8 mouse cellular contexts compared by ENCODE assay signal in the genomic region with DNA sequence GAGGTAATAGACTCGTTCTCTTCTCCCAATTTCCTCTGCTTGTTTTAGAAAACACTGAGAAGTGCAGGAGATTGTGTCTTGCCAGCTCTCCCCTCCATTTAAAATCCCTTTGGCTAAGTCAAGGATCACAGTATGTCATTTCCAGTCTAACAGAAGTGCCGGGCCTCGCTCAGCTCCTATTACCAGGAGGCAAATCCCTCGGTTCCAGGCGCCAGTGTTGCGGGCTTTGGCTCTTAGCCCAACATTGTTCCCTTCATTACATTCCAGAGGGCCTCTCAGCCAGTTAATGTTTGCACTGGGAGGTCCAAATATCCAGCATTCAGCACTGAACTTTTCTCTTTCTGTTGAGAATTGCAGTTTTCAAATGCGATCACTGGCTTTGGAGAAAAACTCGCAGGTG.
DNase-seq lines count a peak whose midpoint lies in the region; ATAC-seq lines count a peak whose summit lies in the region.

No protein-coding gene starts in this region.

- WGBS in forebrain, embryonic 16.5 days: 1% methylated on average over 8 of the region's 8 CpGs
- WGBS in hindbrain, embryonic 11.5 days: 23% methylated on average over 8 of the region's 8 CpGs
- WGBS in midbrain, embryonic 13.5 days: 7% methylated on average over 8 of the region's 8 CpGs

- H3K9me3 ChIP-seq in forebrain, embryonic 16.5 days (ENCODE audit: control insufficient read depth, low read length): no peaks in the 10 kb centered on the region
- no peaks in the 10 kb centered on the region for H3K9me3 ChIP-seq in hindbrain, embryonic 11.5 days (ENCODE audit: control insufficient read depth, low read length)
- H3K9me3 ChIP-seq in midbrain, embryonic 13.5 days: no peaks in the 10 kb centered on the region

- H3K4me1 ChIP-seq in forebrain, embryonic 16.5 days (replicated peaks; ENCODE audit: control insufficient read depth, insufficient read depth, low read length): peaks cover 22% of the 10 kb centered on the region
- H3K4me1 ChIP-seq in hindbrain, embryonic 11.5 days (replicated peaks; ENCODE audit: control insufficient read depth, insufficient read depth, low read length): 0 out of 2 replicates have a peak, but pooled peaks cover 3% of the 10 kb centered on the region
- peaks cover 31% of the 10 kb centered on the region for H3K4me1 ChIP-seq in midbrain, embryonic 13.5 days (replicated peaks)

- ATAC-seq in forebrain, embryonic 16.5 days: no peak
- no peak for ATAC-seq in hindbrain, embryonic 11.5 days (ENCODE audit: low FRiP score)
- ATAC-seq in midbrain, embryonic 13.5 days: peak; percentile 70; the same call in 1 of the 2 replicates
- no peak for ATAC-seq in erythroid progenitor cell, adult 5-6 weeks (replicated peaks; ENCODE audit: low FRiP score, poor library complexity, severe bottlenecking)

- peak overlapping the region; percentile 16; the same call in 1 of the 2 replicates for H3K4me2 ChIP-seq in forebrain, embryonic 16.5 days (ENCODE audit: low read length)
- H3K4me2 ChIP-seq in hindbrain, embryonic 11.5 days (replicated peaks; ENCODE audit: low read depth, low read length): no peak overlapping the region
- no peak overlapping the region for H3K4me2 ChIP-seq in midbrain, embryonic 13.5 days (replicated peaks)

- peak; percentile 16 for DNase-seq in right cerebral cortex, adult 18-20 months
- DNase-seq in right cerebral cortex, postnatal 36 days (ENCODE audit: low spot score in 2 of 2): no peak
- DNase-seq in hindbrain, embryonic 11.5 days (ENCODE audit: low spot score): peak; percentile 54
- DNase-seq in layer of hippocampus, adult 9-11 months: peak; percentile 6
- DNase-seq in frontal cortex, postnatal 25 days (ENCODE audit: low spot score in 2 of 2): no peak

- H3K27ac ChIP-seq in forebrain, embryonic 16.5 days (ENCODE audit: low read length): no peak overlapping the region
- peak overlapping the region; percentile 1; the same call in 1 of the 2 replicates for H3K27ac ChIP-seq in hindbrain, embryonic 11.5 days (ENCODE audit: low read depth, low read length)
- peak overlapping the region; percentile 72 for H3K27ac ChIP-seq in midbrain, embryonic 13.5 days

- no peaks in the 10 kb centered on the region for H3K36me3 ChIP-seq in forebrain, embryonic 16.5 days (ENCODE audit: control insufficient read depth, insufficient read depth)
- H3K36me3 ChIP-seq in hindbrain, embryonic 11.5 days (ENCODE audit: control insufficient read depth, insufficient read depth, low read length): no peaks in the 10 kb centered on the region
- no peaks in the 10 kb centered on the region for H3K36me3 ChIP-seq in midbrain, embryonic 13.5 days

- H3K27me3 ChIP-seq in forebrain, embryonic 16.5 days (replicated peaks; ENCODE audit: control insufficient read depth, insufficient read depth, low read length): peaks cover 4% of the 10 kb centered on the region; the same call in 1 of the 2 replicates
- H3K27me3 ChIP-seq in hindbrain, embryonic 11.5 days (ENCODE audit: control insufficient read depth, insufficient read depth, low read length): no peaks in the 10 kb centered on the region
- H3K27me3 ChIP-seq in midbrain, embryonic 13.5 days: 0 out of 2 replicates have a peak, but pooled peaks cover 4% of the 10 kb centered on the region

- H3K9ac ChIP-seq in forebrain, embryonic 16.5 days (replicated peaks; ENCODE audit: low read depth, low read length): no peak overlapping the region
- H3K9ac ChIP-seq in hindbrain, embryonic 11.5 days (ENCODE audit: low read depth, low read length): no peak overlapping the region
- H3K9ac ChIP-seq in midbrain, embryonic 13.5 days (replicated peaks): no peak overlapping the region

- no peak overlapping the region for H3K4me3 ChIP-seq in forebrain, embryonic 16.5 days (replicated peaks; ENCODE audit: low read length)
- H3K4me3 ChIP-seq in hindbrain, embryonic 11.5 days (ENCODE audit: low read depth, low read length): no peak overlapping the region
- no peak overlapping the region for H3K4me3 ChIP-seq in midbrain, embryonic 13.5 days (replicated peaks)

Comparison
In these comparisons a context has a peak if more than half of its experiments do, and no peak if none do; other contexts are left out.
1. DNase-seq: peak in right cerebral cortex, adult 18-20 months (single experiment), hindbrain, embryonic 11.5 days (single experiment) and layer of hippocampus, adult 9-11 months (single experiment); none in right cerebral cortex, postnatal 36 days (0 of 2) and frontal cortex, postnatal 25 days (0 of 2).